8 mouse cellular contexts compared by ENCODE assay signal in the genomic region with DNA sequence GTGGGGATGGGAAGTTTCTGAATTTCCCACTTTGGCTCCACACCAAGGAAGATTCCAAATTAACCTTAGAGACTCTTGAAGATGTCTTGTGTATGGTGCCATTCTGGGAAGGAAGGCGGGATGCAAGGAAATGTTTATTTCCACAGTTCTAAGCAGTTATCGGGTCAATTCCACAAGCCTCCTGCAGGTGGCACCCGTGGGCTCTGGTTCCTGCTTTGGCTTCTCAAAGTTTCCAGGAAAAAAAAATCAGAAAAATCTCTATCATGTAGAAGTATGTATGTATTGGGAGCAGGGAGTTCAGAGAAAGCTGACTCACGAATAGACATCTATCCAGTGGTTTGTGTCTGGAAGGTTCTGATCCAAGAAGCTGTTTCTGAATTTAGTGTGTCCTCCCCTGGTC. TPM values are rescaled to one million over a fixed set of nuclear protein-coding genes. Genes with fewer than 3 reads are reported as not detected.
DNase-seq lines count a peak whose midpoint lies in the region; ATAC-seq and TF ChIP-seq lines count a peak whose summit lies in the region.
"Had no signal": no experiment of that assay in that cellular context is flagged by ENCODE, and none has a peak within 500 bp of the region (broad histone marks: within the 10 kb centered on the region; RNA-seq: fewer than 3 reads in every experiment).

No protein-coding gene starts in this region.

- no peak overlapping the region for H3K4me3 ChIP-seq in hindbrain, embryonic 10.5 days
- no peak overlapping the region for H3K4me3 ChIP-seq in hindbrain, embryonic 16.5 days (ENCODE audit: low read length)
- H3K4me3 ChIP-seq in testis, adult 2 months (ENCODE audit: control insufficient read depth, low read depth, low read length): no peak overlapping the region

- DNase-seq in hindbrain, embryonic 10.5 days (ENCODE audit: low spot score): peak; percentile 56
- no peak for DNase-seq in testis, postnatal 14 days (ENCODE audit: low spot score)
- DNase-seq in brain, embryonic 14.5 days (ENCODE audit: low read depth): peak; percentile 73
- peak; percentile 2 for DNase-seq in large intestine, adult 2 months (ENCODE audit: low read depth, low spot score)
- peak; percentile 71 for DNase-seq in testis, postnatal 10 days (ENCODE audit: low spot score)

- H3K36me3 ChIP-seq in hindbrain, embryonic 10.5 days: no peaks in the 10 kb centered on the region
- H3K36me3 ChIP-seq in hindbrain, embryonic 16.5 days (ENCODE audit: control insufficient read depth, insufficient read depth, low read length): no peaks in the 10 kb centered on the region
- no peaks in the 10 kb centered on the region for H3K36me3 ChIP-seq in testis, adult 2 months (ENCODE audit: control insufficient read depth, insufficient read depth, low read length)

- H3K27me3 ChIP-seq in hindbrain, embryonic 10.5 days (ENCODE audit: insufficient read depth, poor library complexity, severe bottlenecking): peaks cover 100% of the 10 kb centered on the region
- peaks cover 82% of the 10 kb centered on the region for H3K27me3 ChIP-seq in hindbrain, embryonic 16.5 days (replicated peaks; ENCODE audit: control insufficient read depth, insufficient read depth, low read length)
- H3K27me3 ChIP-seq in testis, adult 2 months (ENCODE audit: control insufficient read depth, insufficient read depth, low read length): no peaks in the 10 kb centered on the region

- no peaks in the 10 kb centered on the region for H3K9me3 ChIP-seq in hindbrain, embryonic 10.5 days
- no peaks in the 10 kb centered on the region for H3K9me3 ChIP-seq in hindbrain, embryonic 16.5 days (ENCODE audit: control insufficient read depth, low read length)

- H3K4me1 ChIP-seq in hindbrain, embryonic 10.5 days (replicated peaks): no peaks in the 10 kb centered on the region
- H3K4me1 ChIP-seq in hindbrain, embryonic 16.5 days (ENCODE audit: control insufficient read depth, insufficient read depth, low read depth, low read length): no peaks in the 10 kb centered on the region
- no peaks in the 10 kb centered on the region for H3K4me1 ChIP-seq in testis, adult 2 months (ENCODE audit: control insufficient read depth, insufficient read depth, low read length)

- no peak overlapping the region for H3K9ac ChIP-seq in hindbrain, embryonic 16.5 days (ENCODE audit: low read depth, low read length)

- whole genome bisulfite sequencing in hindbrain, embryonic 10.5 days: 2% methylated on average over 4 of the region's 4 CpGs
- 3% methylated on average over 4 of the region's 4 CpGs for WGBS in hindbrain, embryonic 16.5 days
- WGBS in large intestine, adult 2 months: 2% methylated on average over 4 of the region's 4 CpGs

- no peak overlapping the region for H3K4me2 ChIP-seq in hindbrain, embryonic 16.5 days (ENCODE audit: low read length)

- TF ChIP-seq POLR2A in testis, adult 2 months (IDR thresholded peaks at IDR 0.05; ENCODE audit: control insufficient read depth, low read depth, low read length): no peak
- no peak for TF ChIP-seq POLR2A in brain, embryonic 14.5 days (IDR thresholded peaks at IDR 0.05; ENCODE audit: borderline replicate concordance, extremely low read depth, insufficient read depth, insufficient read length, poor library complexity, severe bottlenecking)

- no peak overlapping the region for H3K27ac ChIP-seq in hindbrain, embryonic 10.5 days
- no peak overlapping the region for H3K27ac ChIP-seq in hindbrain, embryonic 16.5 days (ENCODE audit: low read depth, low read length)
- H3K27ac ChIP-seq in testis, adult 2 months (ENCODE audit: control insufficient read depth, insufficient read depth, low read depth, low read length): no peak overlapping the region

- ATAC-seq in hindbrain, embryonic 16.5 days: no peak

- TF ChIP-seq CTCF in testis, adult 2 months (IDR thresholded peaks at IDR 0.05; ENCODE audit: control insufficient read depth, insufficient read depth, insufficient replicate concordance, low read depth, low read length): peak; percentile 58; the same call in 1 of the 2 replicates
- peak; percentile 91 for TF ChIP-seq CTCF in brain, embryonic 14.5 days (IDR thresholded peaks at IDR 0.05; ENCODE audit: borderline replicate concordance, extremely low read depth, insufficient read depth, insufficient read length)

RNA-seq across cellular contexts. Expression of a gene that starts 9.1 kb away (rescaled TPM):
- polyA plus RNA-seq in hindbrain, embryonic 10.5 days (2016; fragmentation: Nextera tagmentation; extraction: Ambion mirVana): 2.7 and 3.2 TPM in 2 replicates
- polyA plus RNA-seq in hindbrain, embryonic 16.5 days (2015; fragmentation: Nextera tagmentation; extraction: Ambion mirVana): 0.10 TPM in 1 of 2 replicates, not detected in the other
- 19.1 and 24.0 TPM in 2 replicates for polyA plus RNA-seq in testis, adult 2 months (2012; rRNA removed)
- 0.45 and 1.0 TPM in 2 replicates for polyA plus RNA-seq in brain, embryonic 14.5 days (2012; rRNA removed)
- polyA plus RNA-seq in large intestine, adult 2 months (2012; rRNA removed): not detected in 2 replicates
- polyA plus RNA-seq: liver, embryonic 16.5 days had no signal
